Mouse (Mus musculus) lung, embryonic 15.5 days (tissue): Measurements from ENCODE around the gene Homer3. TPM values are rescaled to one million over a fixed set of nuclear protein-coding genes. Genes with fewer than 3 reads are reported as not detected.

Source experiments
- ATAC-seq: fragments of 200-750 bp; cut with Nextera tagmentation; 2 replicates; pipeline ENCODE4 v1.8.0; 2017; ENCODE audit warnings: moderate number of reproducible peaks, borderline replicate concordance; ENCODE audit not compliant: low FRiP score, low TSS enrichment; ENCODE audit errors: extremely low read depth
- H3K27ac ChIP-seq: fragments of 300-500 bp; sonication (generic); 2 replicates; pipeline ENCODE4 v1.5.1; 2015; ENCODE audit warnings: moderate library complexity, mild to moderate bottlenecking, inconsistent platforms
- H3K27me3 ChIP-seq: fragments of 300-500 bp; sonication (generic); 2 replicates; pipeline ENCODE4 v1.6.1; 2015; ENCODE audit warnings: inconsistent platforms
- H3K36me3 ChIP-seq: fragments of 300-500 bp; sonication (generic); 2 replicates; pipeline ENCODE4 v1.6.1; 2015; ENCODE audit warnings: inconsistent platforms
- H3K4me1 ChIP-seq: fragments of 300-500 bp; sonication (generic); 2 replicates; pipeline ENCODE4 v1.6.1; 2015; ENCODE audit warnings: inconsistent platforms
- H3K4me2 ChIP-seq: fragments of 300-500 bp; sonication (generic); 2 replicates; pipeline ENCODE4 v1.6.1; 2015; ENCODE audit warnings: inconsistent platforms, mild to moderate bottlenecking, moderate library complexity
- H3K4me3 ChIP-seq: fragments of 300-500 bp; sonication (generic); 2 replicates; pipeline ENCODE4 v1.5.1; 2015; ENCODE audit warnings: mild to moderate bottlenecking, inconsistent platforms
- H3K9ac ChIP-seq: fragments of 300-500 bp; sonication (generic); 2 replicates; pipeline ENCODE4 v1.6.1; 2015; ENCODE audit warnings: inconsistent platforms
- H3K9me3 ChIP-seq: fragments of 300-500 bp; sonication (generic); 2 replicates; pipeline ENCODE4 v1.6.1; 2016; ENCODE audit warnings: inconsistent platforms
- WGBS: fragments of 180-500 bp; shearing (Covaris S2); methylation state at CpG from one replicate; pipeline ENCODE4 v1.1.7; 2015; 5-methylcytosine and 5-hydroxymethylcytosine counted together
- polyA plus RNA-seq: library from polyadenylated mRNA; unstranded; fragments of >200 nt; fragmentation: Nextera tagmentation; extraction: Ambion mirVana; gene quantifications from 2 replicates; pipeline ENCODE4 v1.2.1, GENCODE M21; 2015

Homer3 gene
- polyA plus RNA-seq, 1 experiment from 2014 or later = 73.0 TPM

DNA sequence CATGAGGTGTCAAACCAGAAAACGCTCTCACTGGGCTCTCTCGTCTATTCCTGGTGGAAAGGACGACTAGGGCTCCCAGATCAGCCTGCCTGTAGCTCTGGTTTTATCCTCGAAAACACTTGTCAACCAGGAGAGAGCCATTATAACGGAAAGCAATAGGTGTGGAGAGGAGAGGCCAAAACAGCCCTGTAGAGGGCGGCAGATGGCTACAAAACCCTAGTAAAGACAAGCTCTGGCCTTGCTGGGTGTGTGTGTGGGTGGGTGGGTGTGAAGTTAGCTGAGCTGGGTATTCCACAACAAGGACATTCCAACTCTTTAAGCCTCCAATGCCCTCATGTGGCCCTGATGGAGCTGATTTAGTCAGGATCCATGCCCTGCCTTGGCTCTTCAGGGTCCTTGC, 61.1 kb downstream of the Homer3 start:
- no peak overlapping the region for H3K27ac ChIP-seq
- 52% methylated on average over 6 of the region's 6 CpGs for WGBS
- H3K9ac ChIP-seq = no peak overlapping the region
- H3K9me3 ChIP-seq = no peaks in the 10 kb centered on the region
- no peak overlapping the region for H3K4me3 ChIP-seq
- H3K36me3 ChIP-seq = peaks cover 69% of the 10 kb centered on the region
- H3K4me1 ChIP-seq = peaks cover 9% of the 10 kb centered on the region; the same call in 1 of the 2 replicates
- H3K4me2 ChIP-seq = no peak overlapping the region
- no peaks in the 10 kb centered on the region for H3K27me3 ChIP-seq
- ATAC-seq = no peak; the same call in 1 of the 2 replicates

Other genes starting within 250 kb of the Homer3 start
- 46.4 and 50.5 TPM in 2 replicates for gene Mau2, start 240.1 kb upstream of the Homer3 start, polyA plus RNA-seq
- gene Sugp1, start 240.0 kb upstream of the Homer3 start, polyA plus RNA-seq = 41.5 and 44.8 TPM in 2 replicates
- 0.54 TPM in 2 replicates for gene Tm6sf2, start 209.9 kb upstream of the Homer3 start, polyA plus RNA-seq
- gene Hapln4, start 199.4 kb upstream of the Homer3 start, polyA plus RNA-seq = not detected in 2 replicates
- 0.22 and 0.23 TPM in 2 replicates for gene Ncan, start 162.0 kb upstream of the Homer3 start, polyA plus RNA-seq
- 30.9 and 32.5 TPM in 2 replicates for gene Nr2c2ap, start 151.5 kb upstream of the Homer3 start, polyA plus RNA-seq
- 20.3 TPM in 2 replicates for gene Rfxank, start 143.7 kb upstream of the Homer3 start, polyA plus RNA-seq
- 44.9 and 45.7 TPM in 2 replicates for gene Borcs8, start 143.3 kb upstream of the Homer3 start, polyA plus RNA-seq
- 0.21 and 0.22 TPM in 2 replicates for gene Mef2b, start 143.1 kb upstream of the Homer3 start, polyA plus RNA-seq
- gene Tmem161a, start 110.5 kb upstream of the Homer3 start, polyA plus RNA-seq = 69.7 TPM in 2 replicates
- 3.9 and 4.4 TPM in 2 replicates for gene Slc25a42, start 70.5 kb upstream of the Homer3 start, polyA plus RNA-seq
- gene Sugp2, start 48.6 kb upstream of the Homer3 start, polyA plus RNA-seq = 26.7 and 27.7 TPM in 2 replicates
- gene Armc6, start 48.4 kb upstream of the Homer3 start, polyA plus RNA-seq = 24.2 and 30.1 TPM in 2 replicates
- gene Ddx49, start 19.7 kb downstream of the Homer3 start, polyA plus RNA-seq = 46.0 and 48.0 TPM in 2 replicates
- gene Cope, start 19.7 kb downstream of the Homer3 start, polyA plus RNA-seq = 332 and 336 TPM in 2 replicates
- gene Cers1, start 32.9 kb downstream of the Homer3 start, polyA plus RNA-seq = 3.1 and 3.3 TPM in 2 replicates
- 1.0 TPM in 2 replicates for gene Gdf1, start 47.0 kb downstream of the Homer3 start, polyA plus RNA-seq
- 17.3 and 19.6 TPM in 2 replicates for gene Upf1, start 70.5 kb downstream of the Homer3 start, polyA plus RNA-seq
- gene Comp, start 90.7 kb downstream of the Homer3 start, polyA plus RNA-seq = 0.46 and 0.70 TPM in 2 replicates
- 14.2 and 17.6 TPM in 2 replicates for gene Crtc1, start 156.8 kb downstream of the Homer3 start, polyA plus RNA-seq
- 26.2 and 27.1 TPM in 2 replicates for gene Klhl26, start 194.1 kb downstream of the Homer3 start, polyA plus RNA-seq
- 6.5 and 6.6 TPM in 2 replicates for gene Tmem59l, start 204.5 kb downstream of the Homer3 start, polyA plus RNA-seq
- gene Crlf1, start 210.3 kb downstream of the Homer3 start, polyA plus RNA-seq = 181 and 186 TPM in 2 replicates
- gene Rex1bd, start 223.9 kb downstream of the Homer3 start, polyA plus RNA-seq = 120 and 122 TPM in 2 replicates
- 909 and 953 TPM in 2 replicates for gene Uba52, start 228.0 kb downstream of the Homer3 start, polyA plus RNA-seq
- gene Fkbp8, start 244.9 kb downstream of the Homer3 start, polyA plus RNA-seq = 307 and 313 TPM in 2 replicates
- 50.0 and 54.4 TPM in 2 replicates for gene Kxd1, start 245.1 kb downstream of the Homer3 start, polyA plus RNA-seq